Mouse (Mus musculus) small intestine, adult 2 months (tissue): ENCODE results near the gene Rac3.

Experiments
- CTCF ChIP-seq: fragments of 200-500 bp; IDR thresholded peaks from 2 replicates; pipeline ENCODE4 v1.5.1; 2012; ENCODE audit warnings: low read depth, mild to moderate bottlenecking, control low read depth, inconsistent platforms, low read length, moderate library complexity, mixed read lengths; ENCODE audit not compliant: insufficient replicate concordance, insufficient read length; ENCODE audit errors: extremely low read depth
- POLR2A ChIP-seq: fragments of 200-500 bp; IDR thresholded peaks from 2 replicates; pipeline ENCODE4 v1.6.1; 2012; ENCODE audit warnings: low read depth, mild to moderate bottlenecking, control low read depth, inconsistent platforms, low read length, moderate library complexity

DNA sequence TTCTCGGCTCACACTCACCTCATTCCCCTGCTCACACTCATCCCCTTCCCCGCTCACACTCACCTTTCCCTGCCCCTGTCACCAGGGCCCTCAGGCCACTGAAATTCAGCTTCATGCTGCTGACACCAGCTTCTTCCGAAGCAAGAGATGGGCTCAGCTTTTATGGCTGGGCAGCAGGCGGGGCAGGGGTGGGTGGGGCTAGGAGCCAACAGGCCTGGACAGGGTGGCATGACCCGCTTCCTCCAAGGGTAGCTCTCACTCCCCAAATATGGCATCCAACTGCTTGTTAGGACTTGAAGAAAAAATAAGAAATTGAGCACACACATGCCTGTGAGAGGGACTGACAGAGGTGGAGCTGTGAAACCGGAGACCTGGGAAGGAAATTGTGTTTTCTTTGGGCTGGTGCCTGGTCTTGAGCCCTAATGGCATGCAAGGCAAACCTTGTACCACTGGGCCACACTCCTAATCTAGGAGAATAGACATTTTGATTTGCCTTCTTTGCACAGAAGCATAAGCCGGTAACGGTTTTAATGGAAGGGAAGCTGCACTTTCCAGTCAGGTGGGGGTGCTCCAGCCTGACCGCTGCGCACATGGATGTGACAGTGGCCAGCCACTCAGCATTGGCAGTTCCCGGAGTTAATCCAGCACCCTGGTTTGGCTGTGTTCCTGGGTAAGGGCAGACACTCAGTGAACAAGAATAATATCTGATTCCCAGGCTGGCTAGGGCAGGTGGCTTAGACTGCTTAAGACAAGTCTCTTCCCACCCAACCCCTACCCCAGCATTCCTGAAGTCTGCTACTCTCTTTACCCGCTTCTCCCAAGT lies 10.8 kb downstream of the Rac3 start, which contains the start of gene Cbr2:
- TF ChIP-seq POLR2A (no peak), CTCF (no peak)
